10 mouse cellular contexts compared by ENCODE assay signal in genomic region chr11:35512686-35513085, GRCm38 (mm10).
A peak's percentile ranks its signal among the peaks of the same experiment; 100 is the strongest.
DNase-seq lines count a peak whose midpoint lies in the region; ATAC-seq and TF ChIP-seq lines count a peak whose summit lies in the region.
"Had no signal": no experiment of that assay in that cellular context is flagged by ENCODE, and none has a peak within 500 bp of the region (broad histone marks: within the 10 kb centered on the region; RNA-seq: fewer than 3 reads in every experiment).

No protein-coding gene starts in this region.

- H3K27ac ChIP-seq in lung, postnatal 0 days (ENCODE audit: low read length), result no peak overlapping the region
- H3K27ac ChIP-seq in forebrain, embryonic 12.5 days, result 0 out of 2 replicates have a peak overlapping the region, but pooled peaks have one; percentile 21
- peak overlapping the region; percentile 47; the same call in 1 of the 2 replicates for H3K27ac ChIP-seq in limb, embryonic 10.5 days
- no peak overlapping the region for H3K27ac ChIP-seq in neural tube, embryonic 15.5 days (replicated peaks)
- H3K27ac ChIP-seq: heart, embryonic 10.5 days had no signal

- 6% methylated on average over 4 of the region's 4 CpGs for WGBS in lung, postnatal 0 days
- WGBS in forebrain, embryonic 12.5 days, result 2% methylated on average over 4 of the region's 4 CpGs
- WGBS in limb, embryonic 10.5 days, result 24% methylated on average over 4 of the region's 4 CpGs
- WGBS in neural tube, embryonic 15.5 days, result 5% methylated on average over 4 of the region's 4 CpGs

- H3K27me3 ChIP-seq in lung, postnatal 0 days (replicated peaks; ENCODE audit: insufficient read depth, low read length), result no peaks in the 10 kb centered on the region
- H3K27me3 ChIP-seq in forebrain, embryonic 12.5 days, result peaks cover 48% of the 10 kb centered on the region
- H3K27me3 ChIP-seq in limb, embryonic 10.5 days (ENCODE audit: low read depth, poor library complexity, severe bottlenecking), result no peaks in the 10 kb centered on the region
- no peaks in the 10 kb centered on the region; the same call in 1 of the 2 replicates for H3K27me3 ChIP-seq in neural tube, embryonic 15.5 days (replicated peaks)

- H3K36me3 ChIP-seq in lung, postnatal 0 days (ENCODE audit: insufficient read depth, low read length), result no peaks in the 10 kb centered on the region
- no peaks in the 10 kb centered on the region for H3K36me3 ChIP-seq in forebrain, embryonic 12.5 days (replicated peaks)
- peaks cover 6% of the 10 kb centered on the region; the same call in 1 of the 2 replicates for H3K36me3 ChIP-seq in limb, embryonic 10.5 days
- no peaks in the 10 kb centered on the region for H3K36me3 ChIP-seq in neural tube, embryonic 15.5 days

- TF ChIP-seq EP300 in lung, postnatal 0 days (IDR thresholded peaks at IDR 0.05), result no peak

- no peak overlapping the region for H3K9ac ChIP-seq in lung, postnatal 0 days (replicated peaks; ENCODE audit: low read depth)
- H3K9ac ChIP-seq in forebrain, embryonic 12.5 days, result no peak overlapping the region
- H3K9ac ChIP-seq in neural tube, embryonic 15.5 days (replicated peaks), result no peak overlapping the region

- H3K4me2 ChIP-seq in lung, postnatal 0 days (replicated peaks; ENCODE audit: low read depth, low read length), result no peak overlapping the region
- H3K4me2 ChIP-seq in forebrain, embryonic 12.5 days, result peak overlapping the region; percentile 15; the same call in 1 of the 2 replicates
- H3K4me2 ChIP-seq in neural tube, embryonic 15.5 days, result no peak overlapping the region

- peak; percentile 14 for DNase-seq in lung, postnatal 0 days (ENCODE audit: low spot score)
- no peak for DNase-seq in lung, postnatal 36 days
- no peak for DNase-seq in limb, embryonic 10.5 days (ENCODE audit: low spot score)
- DNase-seq in ovary, postnatal 10 days (ENCODE audit: low spot score), result no peak
- no peak for DNase-seq in T-cell, adult 2 months (ENCODE audit: low spot score)
- DNase-seq in kidney, postnatal 14 days, result no peak
- DNase-seq: kidney, adult 8-10 months had no signal

- no peaks in the 10 kb centered on the region for H3K9me3 ChIP-seq in lung, postnatal 0 days (ENCODE audit: low read length)
- H3K9me3 ChIP-seq in forebrain, embryonic 12.5 days, result no peaks in the 10 kb centered on the region
- no peaks in the 10 kb centered on the region for H3K9me3 ChIP-seq in limb, embryonic 10.5 days (replicated peaks)
- no peaks in the 10 kb centered on the region for H3K9me3 ChIP-seq in neural tube, embryonic 15.5 days (replicated peaks)
- H3K9me3 ChIP-seq: heart, embryonic 10.5 days had no signal

- no peaks in the 10 kb centered on the region for H3K4me1 ChIP-seq in lung, postnatal 0 days (ENCODE audit: insufficient read depth, low read depth, low read length)
- H3K4me1 ChIP-seq in forebrain, embryonic 12.5 days, result peaks cover 51% of the 10 kb centered on the region
- peaks cover 60% of the 10 kb centered on the region for H3K4me1 ChIP-seq in limb, embryonic 10.5 days
- H3K4me1 ChIP-seq in neural tube, embryonic 15.5 days, result peaks cover 19% of the 10 kb centered on the region

- no peak overlapping the region for H3K4me3 ChIP-seq in lung, postnatal 0 days (ENCODE audit: low read depth, low read length)
- H3K4me3 ChIP-seq in forebrain, embryonic 12.5 days (replicated peaks), result no peak overlapping the region
- H3K4me3 ChIP-seq in limb, embryonic 10.5 days, result no peak overlapping the region
- H3K4me3 ChIP-seq in neural tube, embryonic 15.5 days (replicated peaks), result no peak overlapping the region
- H3K4me3 ChIP-seq: heart, embryonic 10.5 days had no signal

- ATAC-seq in lung, postnatal 0 days, result no peak
- ATAC-seq in forebrain, embryonic 12.5 days (ENCODE audit: low FRiP score), result peak; percentile 55; the same call in 1 of the 2 replicates
- peak; percentile 36; the same call in 1 of the 2 replicates for ATAC-seq in neural tube, embryonic 15.5 days (ENCODE audit: low FRiP score)

- TF ChIP-seq CTCF in lung, postnatal 0 days (IDR thresholded peaks at IDR 0.05), result no peak

Comparison
In these comparisons a context has a peak if more than half of its experiments do, and no peak if none do; other contexts are left out.
1. H3K27ac ChIP-seq: peak in forebrain, embryonic 12.5 days (single experiment) and limb, embryonic 10.5 days (single experiment); none in lung, postnatal 0 days (single experiment) and neural tube, embryonic 15.5 days (single experiment).